Mouse (Mus musculus) MEL-GATA-1-ER (cell line): ENCODE measurements around the gene Bach2.

ENCODE experiments used
- DNase-seq: peaks from one replicate; pipeline ENCODE4 v3.0.0-alpha.2; 2012; ENCODE audit warnings: low read depth; ENCODE audit errors: extremely low read depth

Bach2 gene

GRCm38 (mm10) chr4:32560724-32561554 lies 322.3 kb downstream of the Bach2 start:
- no peak for DNase-seq

- DNase-seq: no peak
These were observed 323.0 kb downstream of the Bach2 start for GRCm38 (mm10) chr4:32561555-32562095.

- no peak for DNase-seq
These were observed 323.9 kb downstream of the Bach2 start for GRCm38 (mm10) chr4:32562319-32563115.

GRCm38 (mm10) chr4:32564416-32564815 lies 325.8 kb downstream of the Bach2 start:
- DNase-seq: no peak

GRCm38 (mm10) chr4:32564918-32565317 lies 326.3 kb downstream of the Bach2 start:
- DNase-seq: peak; percentile 51

GRCm38 (mm10) chr4:32569054-32569453 lies 330.4 kb downstream of the Bach2 start:
- DNase-seq: no peak

- no peak for DNase-seq
These were observed 331.7 kb downstream of the Bach2 start for GRCm38 (mm10) chr4:32569995-32570938.

GRCm38 (mm10) chr4:32570939-32571317 lies 332.3 kb downstream of the Bach2 start:
- no peak for DNase-seq

GRCm38 (mm10) chr4:32571441-32571840 lies 332.8 kb downstream of the Bach2 start:
- no peak for DNase-seq

GRCm38 (mm10) chr4:32572118-32572517 lies 333.5 kb downstream of the Bach2 start:
- DNase-seq: peak; percentile 36

- no peak for DNase-seq
These were observed 335.0 kb downstream of the Bach2 start for GRCm38 (mm10) chr4:32573586-32573985.

GRCm38 (mm10) chr4:32574604-32575003 lies 336.0 kb downstream of the Bach2 start:
- DNase-seq: no peak

GRCm38 (mm10) chr4:32575165-32575564 lies 336.6 kb downstream of the Bach2 start:
- DNase-seq: peak; percentile 74

- no peak for DNase-seq
These were observed 341.2 kb downstream of the Bach2 start for GRCm38 (mm10) chr4:32579850-32580249.

- DNase-seq: no peak
These were observed 345.6 kb downstream of the Bach2 start for GRCm38 (mm10) chr4:32584181-32584580.

GRCm38 (mm10) chr4:32586596-32586995 lies 348.0 kb downstream of the Bach2 start:
- DNase-seq: peak; percentile 51

GRCm38 (mm10) chr4:32587543-32587942 lies 348.9 kb downstream of the Bach2 start:
- DNase-seq: no peak

- DNase-seq: no peak
These were observed 349.6 kb downstream of the Bach2 start for GRCm38 (mm10) chr4:32588237-32588636.

GRCm38 (mm10) chr4:32601135-32601534 lies 362.5 kb downstream of the Bach2 start:
- DNase-seq: no peak

GRCm38 (mm10) chr4:32602660-32603059 lies 364.1 kb downstream of the Bach2 start, which contains the start of gene Gja10:
Gja10 (minus strand) TSS chr4:32602760.
- no peak for DNase-seq
